Mouse (Mus musculus) activated CD4-positive, CD25-positive, alpha-beta regulatory T cell, adult 9 weeks (primary cell): ENCODE data around the gene Fmnl2. TPM values are rescaled to one million over a fixed set of nuclear protein-coding genes. Genes with fewer than 3 reads are reported as not detected.

ENCODE experiments used
- polyA plus RNA-seq: library from polyadenylated mRNA; unstranded; fragments of 100-300 nt; shearing (Covaris generic); gene quantifications from one replicate; pipeline ENCODE4 v1.2.1, GENCODE M21; 2017

The Fmnl2 gene
- 0.10 TPM for polyA plus RNA-seq

DNA sequence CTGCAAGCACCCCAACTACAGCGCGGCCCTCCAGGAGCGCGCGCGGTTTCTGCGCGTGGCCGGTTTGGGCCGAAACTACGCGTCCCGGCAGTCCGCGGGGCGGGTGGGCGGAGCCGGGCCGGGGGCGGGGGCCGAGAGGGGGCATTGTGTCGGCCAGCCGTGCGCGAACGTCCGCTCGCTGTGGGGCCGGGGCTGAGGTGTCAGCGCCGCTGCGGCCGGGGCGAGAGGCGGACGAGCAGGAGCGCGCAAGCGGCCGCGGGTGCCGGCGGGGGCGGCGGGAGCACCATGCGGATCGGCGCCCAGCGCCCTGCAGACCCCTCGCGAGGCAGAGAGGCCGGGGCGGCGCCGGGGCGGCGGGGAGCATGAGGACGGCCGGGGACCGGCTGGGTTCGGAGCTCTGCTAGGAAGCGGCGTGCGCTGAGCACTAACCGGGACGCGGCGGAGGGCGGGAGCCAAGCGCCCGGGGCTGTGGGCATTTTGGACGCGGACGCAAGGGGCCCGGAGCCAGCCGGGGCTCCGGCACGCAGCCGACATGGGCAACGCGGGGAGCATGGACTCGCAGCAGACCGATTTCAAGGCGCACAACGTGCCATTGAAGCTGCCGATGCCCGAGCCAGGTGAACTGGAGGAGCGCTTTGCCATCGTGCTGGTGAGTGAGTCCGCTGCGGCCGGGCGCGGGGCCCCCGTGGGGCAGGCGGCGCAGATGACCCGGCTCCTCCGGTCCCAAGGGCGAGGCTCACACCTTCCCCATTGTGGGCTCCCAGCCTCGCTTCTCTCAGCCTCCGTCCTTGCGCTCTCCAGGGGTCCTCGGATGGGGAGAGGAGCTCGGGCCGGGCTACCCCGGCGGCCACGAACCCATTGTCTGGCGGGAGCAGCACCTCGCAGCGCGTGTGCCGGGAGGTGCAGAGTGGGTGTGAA is at the start of gene Fmnl2:
Gene Fmnl2, plus strand, starts transcription at position 250 of the 918 bp plus-strand sequence.

Other genes starting within 250 kb of the Fmnl2 start
- gene Cacnb4, start 181.0 kb upstream of the Fmnl2 start, polyA plus RNA-seq: 0.09 TPM
- 54.7 TPM for gene Stam2, start 115.6 kb upstream of the Fmnl2 start, polyA plus RNA-seq